Comparison of ENCODE assay signal across 8 mouse cellular contexts in genomic region chr10:122985252-122985514, GRCm38 (mm10).
DNase-seq lines count a peak whose midpoint lies in the region; ATAC-seq and TF ChIP-seq lines count a peak whose summit lies in the region.

No protein-coding gene starts in this region.

- peak overlapping the region; percentile 71 to 82 for H3K4me3 ChIP-seq in heart, embryonic 14.5 days (ENCODE audit: control insufficient read depth in 1 of 2, insufficient read depth in 1 of 2, low read depth in 1 of 2, low read length in 2 of 2)
- H3K4me3 ChIP-seq in CH12.LX (replicated peaks in 1 of 3; ENCODE audit: low read depth in 2 of 3, low read length in 2 of 3, poor library complexity in 1 of 3), result peak overlapping the region; percentile 82 to 91 (median 86)
- peak overlapping the region; percentile 96 for H3K4me3 ChIP-seq in embryonic facial prominence, embryonic 11.5 days (ENCODE audit: low read depth, low read length)
- H3K4me3 ChIP-seq in hindbrain, embryonic 16.5 days (ENCODE audit: low read length), result peak overlapping the region; percentile 91
- peak overlapping the region; percentile 79 for H3K4me3 ChIP-seq in liver, postnatal 0 days (ENCODE audit: low read depth, low read length)

- no peak for TF ChIP-seq RAD21 in CH12.LX (IDR thresholded peaks at IDR 0.05; ENCODE audit: low read depth, low read length)

- H3K27me3 ChIP-seq in heart, embryonic 14.5 days (ENCODE audit: control insufficient read depth, insufficient read depth, low read length), result no peaks in the 10 kb centered on the region
- no peaks in the 10 kb centered on the region for H3K27me3 ChIP-seq in CH12.LX (replicated peaks)
- no peaks in the 10 kb centered on the region for H3K27me3 ChIP-seq in embryonic facial prominence, embryonic 11.5 days (ENCODE audit: control insufficient read depth, insufficient read depth, low read length)
- no peaks in the 10 kb centered on the region for H3K27me3 ChIP-seq in hindbrain, embryonic 16.5 days (replicated peaks; ENCODE audit: control insufficient read depth, insufficient read depth, low read length)
- no peaks in the 10 kb centered on the region for H3K27me3 ChIP-seq in liver, postnatal 0 days (ENCODE audit: insufficient read depth, low read length)

- no peak for ATAC-seq in heart, embryonic 14.5 days (ENCODE audit: insufficient number of reproducible peaks, insufficient read depth, low FRiP score, low read depth)
- no peak for ATAC-seq in embryonic facial prominence, embryonic 11.5 days (replicated peaks; ENCODE audit: insufficient number of reproducible peaks, low FRiP score, low TSS enrichment, low read depth)
- no peak; the same call in 1 of the 2 replicates for ATAC-seq in hindbrain, embryonic 16.5 days
- peak; percentile 16 for ATAC-seq in liver, postnatal 0 days
- peak; percentile 20; the same call in 1 of the 2 replicates for ATAC-seq in neutrophil, adult 5-6 weeks (ENCODE audit: extremely low read depth, insufficient number of reproducible peaks, low FRiP score, poor library complexity, severe bottlenecking)

- no peak for TF ChIP-seq CTCF in CH12.LX (conservative IDR thresholded peaks at IDR 0.05 in 1 of 2, IDR thresholded peaks at IDR 0.05 in 1 of 2; ENCODE audit: low read depth in 2 of 2, low read length in 2 of 2)
- no peak for TF ChIP-seq CTCF in liver, postnatal 0 days (IDR thresholded peaks at IDR 0.05; ENCODE audit: low read depth)

- 0 out of 2 replicates have a peak, but pooled peaks have one; percentile 46 for TF ChIP-seq POLR2A in CH12.LX (IDR thresholded peaks at IDR 0.05; ENCODE audit: low read depth, low read length)

- no peaks in the 10 kb centered on the region for H3K9me3 ChIP-seq in heart, embryonic 14.5 days (ENCODE audit: control insufficient read depth, low read length)
- no peaks in the 10 kb centered on the region for H3K9me3 ChIP-seq in CH12.LX (replicated peaks; ENCODE audit: low read length)
- H3K9me3 ChIP-seq in embryonic facial prominence, embryonic 11.5 days (replicated peaks; ENCODE audit: control insufficient read depth, low read length), result no peaks in the 10 kb centered on the region
- no peaks in the 10 kb centered on the region for H3K9me3 ChIP-seq in hindbrain, embryonic 16.5 days (ENCODE audit: control insufficient read depth, low read length)
- H3K9me3 ChIP-seq in liver, postnatal 0 days (ENCODE audit: low read length), result no peaks in the 10 kb centered on the region

- H3K36me3 ChIP-seq in heart, embryonic 14.5 days (ENCODE audit: control insufficient read depth, insufficient read depth, low read length), result peaks cover 19% of the 10 kb centered on the region
- peaks cover 0 to 14% of the 10 kb centered on the region in 2 experiments for H3K36me3 ChIP-seq in CH12.LX (replicated peaks in 1 of 2; ENCODE audit: control insufficient read depth in 1 of 2, insufficient read depth in 1 of 2, low read length in 1 of 2)
- H3K36me3 ChIP-seq in embryonic facial prominence, embryonic 11.5 days (replicated peaks; ENCODE audit: control insufficient read depth, insufficient read depth, low read depth, low read length), result peaks cover 8% of the 10 kb centered on the region
- peaks cover 4% of the 10 kb centered on the region; the same call in 1 of the 2 replicates for H3K36me3 ChIP-seq in hindbrain, embryonic 16.5 days (ENCODE audit: control insufficient read depth, insufficient read depth, low read length)
- peaks cover 7% of the 10 kb centered on the region; the same call in 1 of the 2 replicates for H3K36me3 ChIP-seq in liver, postnatal 0 days (replicated peaks; ENCODE audit: insufficient read depth, low read length)

- H3K4me2 ChIP-seq in heart, embryonic 14.5 days (ENCODE audit: low read length), result peak overlapping the region; percentile 88
- H3K4me2 ChIP-seq in CH12.LX (ENCODE audit: insufficient read depth, low read depth, poor library complexity, severe bottlenecking), result no peak overlapping the region
- 0 out of 2 replicates have a peak overlapping the region, but pooled peaks have one; percentile 10 for H3K4me2 ChIP-seq in embryonic facial prominence, embryonic 11.5 days (ENCODE audit: low read depth, low read length)
- H3K4me2 ChIP-seq in hindbrain, embryonic 16.5 days (ENCODE audit: low read length), result peak overlapping the region; percentile 71
- H3K4me2 ChIP-seq in liver, postnatal 0 days (ENCODE audit: low read depth, low read length), result peak overlapping the region; percentile 86

- intact Hi-C loops in heart, postnatal 10 days (cut with DNase I), result loop anchor here (5.0 kb wide), 1 partner anchor 93 kb away; no protein-coding TSS in a partner anchor

- no peak for DNase-seq in heart, postnatal 10 days
- DNase-seq in CH12.LX (ENCODE audit: extremely low read depth), result peak; percentile 54
- DNase-seq in embryonic facial prominence, embryonic 11.5 days (ENCODE audit: low spot score), result peak; percentile 65
- DNase-seq in liver, postnatal 0 days, result peak; percentile 63
- DNase-seq in right cerebral cortex, adult 2 months (ENCODE audit: low spot score in 2 of 2), result no peak

- peaks cover 5 to 51% of the 10 kb centered on the region in 2 experiments for H3K4me1 ChIP-seq in heart, embryonic 14.5 days (ENCODE audit: control insufficient read depth in 2 of 2, insufficient read depth in 2 of 2, low read length in 2 of 2)
- peaks cover 8 to 35% of the 10 kb centered on the region in 2 experiments; a peak in 3 of 4 replicates for H3K4me1 ChIP-seq in CH12.LX (ENCODE audit: control insufficient read depth in 1 of 2, insufficient read depth in 2 of 2)
- H3K4me1 ChIP-seq in embryonic facial prominence, embryonic 11.5 days (ENCODE audit: control insufficient read depth, insufficient read depth, low read length), result no peaks in the 10 kb centered on the region
- H3K4me1 ChIP-seq in hindbrain, embryonic 16.5 days (ENCODE audit: control insufficient read depth, insufficient read depth, low read depth, low read length), result peaks cover 16% of the 10 kb centered on the region
- H3K4me1 ChIP-seq in liver, postnatal 0 days (ENCODE audit: insufficient read depth), result peaks cover 17% of the 10 kb centered on the region

- peak overlapping the region; percentile 98 for H3K27ac ChIP-seq in heart, embryonic 14.5 days (replicated peaks in 1 of 2; ENCODE audit: control insufficient read depth in 1 of 2, insufficient read depth in 1 of 2, low read depth in 2 of 2, low read length in 2 of 2)
- H3K27ac ChIP-seq in CH12.LX (ENCODE audit: insufficient read depth, low read depth), result peak overlapping the region; percentile 89
- peak overlapping the region; percentile 100 for H3K27ac ChIP-seq in embryonic facial prominence, embryonic 11.5 days (replicated peaks; ENCODE audit: low read depth, low read length)
- H3K27ac ChIP-seq in hindbrain, embryonic 16.5 days (ENCODE audit: low read depth, low read length), result peak overlapping the region; percentile 100
- peak overlapping the region; percentile 99 for H3K27ac ChIP-seq in liver, postnatal 0 days (ENCODE audit: low read depth)

- in situ Hi-C loops in CH12.LX (cut with MboI; ENCODE audit: low pct_ligation_motif_present, low pct_unique_long_range_greater_than_20kb, low sequenced_read_pairs), result no loop called here

- peak overlapping the region; percentile 98 for H3K9ac ChIP-seq in heart, embryonic 14.5 days (ENCODE audit: low read length)
- H3K9ac ChIP-seq in CH12.LX (ENCODE audit: insufficient read depth, low read depth), result peak overlapping the region; percentile 95
- H3K9ac ChIP-seq in embryonic facial prominence, embryonic 11.5 days (replicated peaks; ENCODE audit: low read length), result peak overlapping the region; percentile 100
- peak overlapping the region; percentile 97 for H3K9ac ChIP-seq in hindbrain, embryonic 16.5 days (ENCODE audit: low read depth, low read length)
- peak overlapping the region; percentile 91 for H3K9ac ChIP-seq in liver, postnatal 0 days (replicated peaks)

- dilution Hi-C loops in CH12.LX (cut with MboI; ENCODE audit: extremely low pct_ligation_motif_present, extremely low pct_unique_long_range_greater_than_20kb, low sequenced_read_pairs), result no loop called here

- no peak for TF ChIP-seq EP300 in CH12.LX (IDR thresholded peaks at IDR 0.05; ENCODE audit: low read length)
- no peak for TF ChIP-seq EP300 in liver, postnatal 0 days (IDR thresholded peaks at IDR 0.05; ENCODE audit: low read depth)

- WGBS in heart, embryonic 14.5 days, result under 1% methylated on average over 37 of the region's 37 CpGs
- under 1% methylated on average over 37 of the region's 37 CpGs for WGBS in embryonic facial prominence, embryonic 11.5 days
- under 1% methylated on average over 36 of the region's 37 CpGs for WGBS in hindbrain, embryonic 16.5 days
- WGBS in liver, postnatal 0 days (ENCODE audit: insufficient replicate concordance), result under 1% methylated on average over 37 of the region's 37 CpGs

- peaks cover 18% of the 10 kb centered on the region for H3K79me2 ChIP-seq in CH12.LX (replicated peaks; ENCODE audit: control insufficient read depth, extremely low read depth, insufficient read depth, poor library complexity, severe bottlenecking)

TF ChIP-seq in CH12.LX, 34 proteins besides CTCF, POLR2A, EP300 and RAD21:
- no peak for TF ChIP-seq JUN (IDR thresholded peaks at IDR 0.05; ENCODE audit: insufficient read depth, low read depth, low read length)
- TF ChIP-seq BHLHE40 (IDR thresholded peaks at IDR 0.05; ENCODE audit: low read depth, low read length), result peak; percentile 80
- TF ChIP-seq UBTF (IDR thresholded peaks at IDR 0.05; ENCODE audit: low read depth, low read length), result peak; percentile 84; the same call in 1 of the 2 replicates
- no peak for TF ChIP-seq NRF1 (IDR thresholded peaks at IDR 0.05; ENCODE audit: low read depth, low read length)
- peak; percentile 37; the same call in 1 of the 2 replicates for TF ChIP-seq SIN3A (IDR thresholded peaks at IDR 0.05; ENCODE audit: low read length)
- 0 out of 2 replicates have a peak, but pooled peaks have one; percentile 21 for TF ChIP-seq POLR2AphosphoS2 (IDR thresholded peaks at IDR 0.05; ENCODE audit: low read depth, low read length)
- no peak for TF ChIP-seq JUND (conservative IDR thresholded peaks at IDR 0.05; ENCODE audit: low read depth, low read length)
- no peak for TF ChIP-seq MXI1 (IDR thresholded peaks at IDR 0.05; ENCODE audit: low read depth, low read length)
- no peak for TF ChIP-seq ZNF384 (IDR thresholded peaks at IDR 0.05; ENCODE audit: low read depth, low read length)
- 0 out of 2 replicates have a peak, but pooled peaks have one; percentile 1 for TF ChIP-seq MYC (IDR thresholded peaks at IDR 0.05; ENCODE audit: low read depth, low read length)

Comparison
In these comparisons a context has a peak if more than half of its experiments do, and no peak if none do; other contexts are left out.
1. ATAC-seq: peak in liver, postnatal 0 days (single experiment) and neutrophil, adult 5-6 weeks (single experiment); none in heart, embryonic 14.5 days (single experiment), embryonic facial prominence, embryonic 11.5 days (single experiment) and hindbrain, embryonic 16.5 days (single experiment).
2. DNase-seq: peak in CH12.LX (single experiment), embryonic facial prominence, embryonic 11.5 days (single experiment) and liver, postnatal 0 days (single experiment); none in heart, postnatal 10 days (0 of 2) and right cerebral cortex, adult 2 months (0 of 2).
3. Peak in every context shown above with its lines, with median percentiles within 50 percentile points of each other: H3K27ac ChIP-seq, H3K4me3 ChIP-seq and H3K9ac ChIP-seq.